Mouse (Mus musculus): ENCODE measurements around the gene Fam129b. TPM values are rescaled to one million over a fixed set of nuclear protein-coding genes. Genes with fewer than 3 reads are reported as not detected.

Fam129b gene
- polyA plus RNA-seq, 1 experiment from 2014 or later: 13.8 TPM

- Histone ChIP-seq H3K27ac (ENCODE audit: low read depth, low read length) (peak overlapping the region; percentile 90), H3K4me2 (ENCODE audit: low read length) (peak overlapping the region; percentile 86), H3K9ac (ENCODE audit: low read length) (peak overlapping the region; percentile 78), H3K4me3 (ENCODE audit: low read depth, low read length) (peak overlapping the region; percentile 63), H3K27me3 (replicated peaks; ENCODE audit: control insufficient read depth, insufficient read depth, low read length) (no peaks in the 10 kb centered on the region), H3K9me3 (replicated peaks; ENCODE audit: control insufficient read depth, low read length) (no peaks in the 10 kb centered on the region), H3K4me1 (ENCODE audit: control insufficient read depth, insufficient read depth, low read length) (peaks cover 14% of the 10 kb centered on the region; the same call in 1 of the 2 replicates), H3K36me3 (ENCODE audit: control insufficient read depth, insufficient read depth, low read length) (peaks cover 30% of the 10 kb centered on the region)
- peak; percentile 92 for DNase-seq (ENCODE audit: low spot score)
- 1% methylated on average over 55 of the region's 55 CpGs for WGBS
- ATAC-seq: peak; percentile 90
These were observed 91.0 kb downstream of the Fam129b start for GRCm38 (mm10) chr2:32966689-32967631.

GRCm38 (mm10) chr2:32968024-32968614, 92.2 kb downstream of the Fam129b start:
- ATAC-seq (no peak), DNase-seq (ENCODE audit: low spot score) (no peak)
- Histone ChIP-seq H3K27ac (ENCODE audit: low read depth, low read length) (no peak overlapping the region), H3K4me2 (ENCODE audit: low read length) (peak overlapping the region; percentile 86), H3K9ac (ENCODE audit: low read length) (no peak overlapping the region), H3K9me3 (replicated peaks; ENCODE audit: control insufficient read depth, low read length) (no peaks in the 10 kb centered on the region), H3K36me3 (ENCODE audit: control insufficient read depth, insufficient read depth, low read length) (peaks cover 28% of the 10 kb centered on the region), H3K27me3 (replicated peaks; ENCODE audit: control insufficient read depth, insufficient read depth, low read length) (no peaks in the 10 kb centered on the region), H3K4me3 (ENCODE audit: low read depth, low read length) (no peak overlapping the region), H3K4me1 (ENCODE audit: control insufficient read depth, insufficient read depth, low read length) (peaks cover 6% of the 10 kb centered on the region; the same call in 1 of the 2 replicates)
- WGBS: 85% methylated on average over 9 of the region's 9 CpGs

GRCm38 (mm10) chr2:32969326-32969725, 93.4 kb downstream of the Fam129b start:
- Histone ChIP-seq H3K27me3 (replicated peaks; ENCODE audit: control insufficient read depth, insufficient read depth, low read length) (no peaks in the 10 kb centered on the region), H3K9ac (ENCODE audit: low read length) (no peak overlapping the region), H3K9me3 (replicated peaks; ENCODE audit: control insufficient read depth, low read length) (no peaks in the 10 kb centered on the region), H3K4me3 (ENCODE audit: low read depth, low read length) (no peak overlapping the region), H3K4me1 (ENCODE audit: control insufficient read depth, insufficient read depth, low read length) (peaks cover 6% of the 10 kb centered on the region; the same call in 1 of the 2 replicates), H3K36me3 (ENCODE audit: control insufficient read depth, insufficient read depth, low read length) (peaks cover 27% of the 10 kb centered on the region), H3K4me2 (ENCODE audit: low read length) (no peak overlapping the region), H3K27ac (ENCODE audit: low read depth, low read length) (no peak overlapping the region)
- WGBS: 88% methylated on average over 8 of the region's 8 CpGs
- DNase-seq (ENCODE audit: low spot score): no peak
- no peak for ATAC-seq

- no peak overlapping the region for H3K4me2 ChIP-seq (ENCODE audit: low read length)
- no peak overlapping the region for H3K9ac ChIP-seq (ENCODE audit: low read length)
- H3K4me1 ChIP-seq (ENCODE audit: control insufficient read depth, insufficient read depth, low read length): peaks cover 4% of the 10 kb centered on the region; the same call in 1 of the 2 replicates
- H3K27ac ChIP-seq (ENCODE audit: low read depth, low read length): 0 out of 2 replicates have a peak overlapping the region, but pooled peaks have one; percentile 9
- H3K9me3 ChIP-seq (replicated peaks; ENCODE audit: control insufficient read depth, low read length): no peaks in the 10 kb centered on the region
- peaks cover 29% of the 10 kb centered on the region for H3K36me3 ChIP-seq (ENCODE audit: control insufficient read depth, insufficient read depth, low read length)
- WGBS: 22% methylated on average over 9 of the region's 9 CpGs
- H3K4me3 ChIP-seq (ENCODE audit: low read depth, low read length): no peak overlapping the region
- DNase-seq (ENCODE audit: low spot score): peak; percentile 82
- no peaks in the 10 kb centered on the region for H3K27me3 ChIP-seq (replicated peaks; ENCODE audit: control insufficient read depth, insufficient read depth, low read length)
- no peak for ATAC-seq
These were observed 95.3 kb downstream of the Fam129b start for GRCm38 (mm10) chr2:32971235-32971634.

GRCm38 (mm10) chr2:32974216-32974615, 98.3 kb downstream of the Fam129b start:
- no peak for ATAC-seq
- 84% methylated on average over 8 of the region's 8 CpGs for WGBS
- Histone ChIP-seq H3K36me3 (ENCODE audit: control insufficient read depth, insufficient read depth, low read length) (peaks cover 32% of the 10 kb centered on the region), H3K4me2 (ENCODE audit: low read length) (no peak overlapping the region), H3K9me3 (replicated peaks; ENCODE audit: control insufficient read depth, low read length) (no peaks in the 10 kb centered on the region), H3K27me3 (replicated peaks; ENCODE audit: control insufficient read depth, insufficient read depth, low read length) (no peaks in the 10 kb centered on the region), H3K4me3 (ENCODE audit: low read depth, low read length) (no peak overlapping the region), H3K27ac (ENCODE audit: low read depth, low read length) (no peak overlapping the region), H3K4me1 (ENCODE audit: control insufficient read depth, insufficient read depth, low read length) (no peaks in the 10 kb centered on the region), H3K9ac (ENCODE audit: low read length) (no peak overlapping the region)
- no peak for DNase-seq (ENCODE audit: low spot score)

Other genes starting within 250 kb of the Fam129b start
- 15.0 and 23.1 TPM in 2 replicates for gene Eng, start 229.5 kb upstream of the Fam129b start, polyA plus RNA-seq (2014; fragmentation: Nextera tagmentation; extraction: Ambion mirVana)
- 10.9 and 14.3 TPM in 2 replicates for gene Fpgs, start 172.0 kb upstream of the Fam129b start, polyA plus RNA-seq (2014; fragmentation: Nextera tagmentation; extraction: Ambion mirVana)
- 72.9 and 75.1 TPM in 2 replicates for gene Cdk9, start 163.0 kb upstream of the Fam129b start, polyA plus RNA-seq (2014; fragmentation: Nextera tagmentation; extraction: Ambion mirVana)
- gene Sh2d3c, start 155.1 kb upstream of the Fam129b start, polyA plus RNA-seq (2014; fragmentation: Nextera tagmentation; extraction: Ambion mirVana): 25.8 and 37.4 TPM in 2 replicates
- gene 6330409D20Rik, start 135.1 kb upstream of the Fam129b start, polyA plus RNA-seq (2014; fragmentation: Nextera tagmentation; extraction: Ambion mirVana): 3.2 and 3.4 TPM in 2 replicates
- 67.9 and 71.2 TPM in 2 replicates for gene Tor2a, start 118.9 kb upstream of the Fam129b start, polyA plus RNA-seq (2014; fragmentation: Nextera tagmentation; extraction: Ambion mirVana)
- 0.27 and 0.80 TPM in 2 replicates for gene Ttc16, start 100.5 kb upstream of the Fam129b start, polyA plus RNA-seq (2014; fragmentation: Nextera tagmentation; extraction: Ambion mirVana)
- gene Ptrh1, start 100.3 kb upstream of the Fam129b start, polyA plus RNA-seq (2014; fragmentation: Nextera tagmentation; extraction: Ambion mirVana): 4.7 and 5.1 TPM in 2 replicates
- gene Cfap157, start 91.7 kb upstream of the Fam129b start, polyA plus RNA-seq (2014; fragmentation: Nextera tagmentation; extraction: Ambion mirVana): 0.17 and 0.30 TPM in 2 replicates
- gene Stxbp1, start 28.9 kb upstream of the Fam129b start, polyA plus RNA-seq (2014; fragmentation: Nextera tagmentation; extraction: Ambion mirVana): 127 and 174 TPM in 2 replicates
- 94.3 and 128 TPM in 2 replicates for gene Rpl12, start 85.4 kb downstream of the Fam129b start, polyA plus RNA-seq (2014; fragmentation: Nextera tagmentation; extraction: Ambion mirVana)
- 13.6 and 15.7 TPM in 2 replicates for gene Lrsam1, start 85.5 kb downstream of the Fam129b start, polyA plus RNA-seq (2014; fragmentation: Nextera tagmentation; extraction: Ambion mirVana)
- gene Slc2a8, start 106.0 kb downstream of the Fam129b start, polyA plus RNA-seq (2014; fragmentation: Nextera tagmentation; extraction: Ambion mirVana): 11.2 TPM in 2 replicates

Data from forebrain, embryonic 14.5 days (tissue).